Mouse (Mus musculus) small intestine, adult 2 months (tissue): ENCODE measurements around the gene Ipp.

Experiments used
- CTCF ChIP-seq: fragments of 200-500 bp; IDR thresholded peaks from 2 replicates; pipeline ENCODE4 v1.5.1; 2012; ENCODE audit warnings: low read depth, mild to moderate bottlenecking, control low read depth, inconsistent platforms, low read length, moderate library complexity, mixed read lengths; ENCODE audit not compliant: insufficient replicate concordance, insufficient read length; ENCODE audit errors: extremely low read depth
- POLR2A ChIP-seq: fragments of 200-500 bp; IDR thresholded peaks from 2 replicates; pipeline ENCODE4 v1.6.1; 2012; ENCODE audit warnings: low read depth, mild to moderate bottlenecking, control low read depth, inconsistent platforms, low read length, moderate library complexity

GRCm38 (mm10) chr4:116531109-116531508, 23.8 kb downstream of the Ipp start:
- no peak for TF ChIP-seq POLR2A
- no peak for TF ChIP-seq CTCF
